Mouse (Mus musculus) lung, adult 2 months (tissue): ENCODE measurements at regions not wholly inside any gene's neighbourhood (a gene's known extent, or its start where the extent isn't known, plus 50 kb on each side); places are given as distances from the start of the nearest gene placed in this dataset.

Experiments
- CTCF ChIP-seq: fragments of 200-500 bp; IDR thresholded peaks from 2 replicates; pipeline ENCODE4 v1.5.1; 2011; ENCODE audit warnings: mild to moderate bottlenecking, low read length, control low read depth; ENCODE audit not compliant: insufficient read depth
- POLR2A ChIP-seq: fragments of 200-500 bp; IDR thresholded peaks from 2 replicates; pipeline ENCODE4 v1.6.1; 2011; ENCODE audit warnings: low read depth, mild to moderate bottlenecking, control low read depth, low read length, borderline replicate concordance; ENCODE audit errors: extremely low read depth

DNA sequence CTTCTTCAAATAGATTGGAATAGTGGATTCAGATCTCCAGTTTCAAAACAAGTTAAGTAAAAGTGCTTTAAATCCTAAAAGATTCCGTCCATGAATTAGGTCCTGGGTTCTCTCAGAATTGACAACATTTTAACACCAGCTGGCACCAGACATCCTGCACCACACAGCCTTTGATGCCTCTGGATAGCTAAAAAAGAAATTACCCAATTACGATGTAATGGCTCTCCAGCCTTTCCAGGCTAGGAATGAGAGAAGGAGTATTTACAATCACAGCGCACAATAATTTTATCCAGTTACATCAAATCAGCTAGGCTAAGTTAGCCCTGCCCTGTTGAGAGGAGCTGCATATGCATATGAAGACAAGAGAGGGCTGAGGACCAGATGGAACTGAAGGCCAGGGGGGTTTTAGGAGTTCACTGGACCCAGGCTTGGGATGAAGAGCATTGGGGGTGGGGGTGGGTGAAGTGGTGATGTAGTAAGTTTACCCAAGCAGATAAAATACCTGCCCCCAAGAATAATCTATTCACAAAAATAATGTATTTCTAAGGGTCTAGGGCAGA is 455.8 kb upstream of the Tle4 start:
- TF ChIP-seq POLR2A (no peak), CTCF (no peak)
